Mouse (Mus musculus): ENCODE results near the gene Spag17.

DNA sequence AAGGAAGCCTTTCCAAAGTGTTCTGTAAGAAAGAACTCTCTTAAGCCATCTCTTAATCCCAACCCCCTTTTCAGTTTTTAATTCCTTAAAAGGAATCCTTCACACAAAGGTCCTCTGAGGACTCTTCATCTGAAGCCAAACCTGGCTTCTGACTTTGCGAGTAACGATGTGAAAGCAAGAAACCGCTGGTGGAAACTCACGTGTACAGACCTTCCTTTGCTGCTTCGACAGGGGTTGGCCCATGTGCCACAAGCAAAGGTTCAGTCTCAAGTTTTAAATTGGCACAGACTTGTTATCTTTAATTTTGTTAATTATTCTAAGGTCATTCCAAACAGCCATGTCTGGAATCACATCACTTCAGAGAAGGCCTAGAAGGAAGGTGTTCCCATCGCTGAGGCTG lies 79.1 kb downstream of the Spag17 start:
- TF ChIP-seq CTCF (IDR thresholded peaks at IDR 0.05; ENCODE audit: low read depth) (no peak), EP300 (IDR thresholded peaks at IDR 0.05; ENCODE audit: low read depth) (no peak)

Measured in liver, postnatal 0 days (tissue).